In the genomic region with DNA sequence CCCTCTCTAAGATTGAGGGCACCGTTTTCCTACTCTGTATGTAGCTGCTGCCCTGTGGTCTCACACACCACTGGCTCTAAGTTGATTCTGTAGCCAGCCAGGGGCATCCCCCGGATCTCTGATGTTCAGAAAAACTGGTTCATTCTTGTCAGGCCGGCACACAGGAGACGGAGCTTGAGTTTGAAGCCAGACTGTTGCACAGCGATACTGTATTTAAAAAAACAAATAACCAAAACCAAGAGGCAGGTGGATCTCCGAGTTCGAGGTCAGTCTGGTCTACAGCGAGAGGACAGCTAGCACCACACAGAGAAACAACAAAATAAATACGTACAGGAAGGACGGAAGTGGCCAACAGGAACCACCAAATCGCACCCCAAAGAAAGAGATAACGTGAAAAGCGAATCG, we compare ENCODE assay signal across 8 mouse cellular contexts. TPM values are rescaled to one million over a fixed set of nuclear protein-coding genes. Genes with fewer than 3 reads are reported as not detected.
DNase-seq lines count a peak whose midpoint lies in the region; ATAC-seq and TF ChIP-seq lines count a peak whose summit lies in the region.

No protein-coding gene starts in this region.

- intact Hi-C loops in heart, postnatal 10 days (cut with DNase I), result loop anchor here (1.0 to 5.0 kb wide), 3 partner anchors 22 to 228 kb away; a partner anchor contains a TSS

- in situ Hi-C loops in CH12.LX (cut with MboI; ENCODE audit: low pct_ligation_motif_present, low pct_unique_long_range_greater_than_20kb, low sequenced_read_pairs), result no loop called here

- peak overlapping the region; percentile 94 for H3K27ac ChIP-seq in heart, embryonic 11.5 days (ENCODE audit: low read depth, low read length)
- peak overlapping the region; percentile 27; the same call in 1 of the 2 replicates for H3K27ac ChIP-seq in CH12.LX (ENCODE audit: insufficient read depth, low read depth)
- peak overlapping the region; percentile 86 for H3K27ac ChIP-seq in embryonic facial prominence, embryonic 14.5 days (replicated peaks; ENCODE audit: low read depth, low read length)
- H3K27ac ChIP-seq in kidney, postnatal 0 days, result peak overlapping the region; percentile 91
- peak overlapping the region; percentile 94 for H3K27ac ChIP-seq in midbrain, embryonic 16.5 days (ENCODE audit: low read length)

- 1% methylated on average over 14 of the region's 14 CpGs for WGBS in heart, embryonic 11.5 days (ENCODE audit: insufficient replicate concordance)
- 2% methylated on average over 14 of the region's 14 CpGs for WGBS in embryonic facial prominence, embryonic 14.5 days
- under 1% methylated on average over 14 of the region's 14 CpGs for WGBS in kidney, postnatal 0 days
- under 1% methylated on average over 14 of the region's 14 CpGs for WGBS in midbrain, embryonic 16.5 days

- H3K36me3 ChIP-seq in heart, embryonic 11.5 days (ENCODE audit: control insufficient read depth, insufficient read depth, low read length), result no peaks in the 10 kb centered on the region
- H3K36me3 ChIP-seq in CH12.LX (replicated peaks in 1 of 2; ENCODE audit: control insufficient read depth in 1 of 2, insufficient read depth in 1 of 2, low read length in 1 of 2), result peaks cover 0 to 29% of the 10 kb centered on the region in 2 experiments
- peaks cover 20% of the 10 kb centered on the region; the same call in 1 of the 2 replicates for H3K36me3 ChIP-seq in embryonic facial prominence, embryonic 14.5 days (ENCODE audit: control insufficient read depth, insufficient read depth, low read length)
- H3K36me3 ChIP-seq in kidney, postnatal 0 days (ENCODE audit: insufficient read depth, low read length), result 0 out of 2 replicates have a peak, but pooled peaks cover 6% of the 10 kb centered on the region
- no peaks in the 10 kb centered on the region for H3K36me3 ChIP-seq in midbrain, embryonic 16.5 days (ENCODE audit: control insufficient read depth, insufficient read depth, low read length)

- H3K4me2 ChIP-seq in heart, embryonic 11.5 days, result peak overlapping the region; percentile 78
- peak overlapping the region; percentile 69 for H3K4me2 ChIP-seq in CH12.LX (ENCODE audit: insufficient read depth, low read depth, poor library complexity, severe bottlenecking)
- peak overlapping the region; percentile 80 for H3K4me2 ChIP-seq in embryonic facial prominence, embryonic 14.5 days (ENCODE audit: low read depth, low read length)
- peak overlapping the region; percentile 80 for H3K4me2 ChIP-seq in kidney, postnatal 0 days (ENCODE audit: low read length)
- H3K4me2 ChIP-seq in midbrain, embryonic 16.5 days (ENCODE audit: low read length), result peak overlapping the region; percentile 78

- no peak for DNase-seq in heart, postnatal 10 days
- DNase-seq in CH12.LX (ENCODE audit: extremely low read depth), result peak; percentile 73
- DNase-seq in embryonic facial prominence, embryonic 14.5 days (ENCODE audit: low spot score), result no peak
- DNase-seq in kidney, postnatal 0 days (ENCODE audit: low spot score), result no peak
- no peak for DNase-seq in T-cell, adult 2 months (ENCODE audit: low spot score)
- no peak for DNase-seq in right cerebral cortex, postnatal 14 days

- H3K4me1 ChIP-seq in heart, embryonic 11.5 days (ENCODE audit: control insufficient read depth, insufficient read depth, low read length), result peaks cover 18% of the 10 kb centered on the region
- H3K4me1 ChIP-seq in CH12.LX (ENCODE audit: control insufficient read depth in 1 of 2, insufficient read depth in 2 of 2), result peaks cover 7 to 26% of the 10 kb centered on the region in 2 experiments
- peaks cover 8% of the 10 kb centered on the region for H3K4me1 ChIP-seq in embryonic facial prominence, embryonic 14.5 days (ENCODE audit: control insufficient read depth, insufficient read depth, low read length)
- H3K4me1 ChIP-seq in kidney, postnatal 0 days (replicated peaks; ENCODE audit: insufficient read depth, low read length), result peaks cover 9% of the 10 kb centered on the region
- H3K4me1 ChIP-seq in midbrain, embryonic 16.5 days (ENCODE audit: control insufficient read depth, insufficient read depth, low read length), result peaks cover 21% of the 10 kb centered on the region

- peak; percentile 26; the same call in 1 of the 2 replicates for ATAC-seq in heart, embryonic 11.5 days (replicated peaks; ENCODE audit: insufficient number of reproducible peaks, low FRiP score, low TSS enrichment)
- peak; percentile 26; the same call in 1 of the 2 replicates for ATAC-seq in embryonic facial prominence, embryonic 14.5 days (ENCODE audit: low read depth)
- ATAC-seq in kidney, postnatal 0 days (replicated peaks; ENCODE audit: low FRiP score, low read depth), result peak; percentile 49
- peak; percentile 50 for ATAC-seq in midbrain, embryonic 16.5 days

- H3K79me2 ChIP-seq in CH12.LX (replicated peaks; ENCODE audit: control insufficient read depth, extremely low read depth, insufficient read depth, poor library complexity, severe bottlenecking), result peaks cover 11% of the 10 kb centered on the region

- no peak for TF ChIP-seq RAD21 in CH12.LX (IDR thresholded peaks at IDR 0.05; ENCODE audit: low read depth, low read length)

- TF ChIP-seq CTCF in CH12.LX (conservative IDR thresholded peaks at IDR 0.05 in 1 of 2, IDR thresholded peaks at IDR 0.05 in 1 of 2; ENCODE audit: low read depth in 2 of 2, low read length in 2 of 2), result no peak
- no peak for TF ChIP-seq CTCF in kidney, postnatal 0 days (IDR thresholded peaks at IDR 0.05; ENCODE audit: low read depth)

- H3K27me3 ChIP-seq in heart, embryonic 11.5 days (ENCODE audit: control insufficient read depth, insufficient read depth, low read length), result no peaks in the 10 kb centered on the region
- H3K27me3 ChIP-seq in CH12.LX (replicated peaks), result no peaks in the 10 kb centered on the region
- H3K27me3 ChIP-seq in embryonic facial prominence, embryonic 14.5 days (replicated peaks; ENCODE audit: control insufficient read depth, insufficient read depth, low read length), result no peaks in the 10 kb centered on the region
- no peaks in the 10 kb centered on the region for H3K27me3 ChIP-seq in kidney, postnatal 0 days (ENCODE audit: insufficient read depth, low read length)
- H3K27me3 ChIP-seq in midbrain, embryonic 16.5 days (ENCODE audit: control insufficient read depth, insufficient read depth, low read depth, low read length), result no peaks in the 10 kb centered on the region

- peak overlapping the region; percentile 99 for H3K9ac ChIP-seq in heart, embryonic 11.5 days (ENCODE audit: low read depth, low read length)
- H3K9ac ChIP-seq in CH12.LX (ENCODE audit: insufficient read depth, low read depth), result peak overlapping the region; percentile 69
- peak overlapping the region; percentile 93 for H3K9ac ChIP-seq in embryonic facial prominence, embryonic 14.5 days (ENCODE audit: low read depth, low read length)
- H3K9ac ChIP-seq in kidney, postnatal 0 days (ENCODE audit: low read depth, low read length), result peak overlapping the region; percentile 96
- peak overlapping the region; percentile 95 for H3K9ac ChIP-seq in midbrain, embryonic 16.5 days (ENCODE audit: low read depth, low read length)

- dilution Hi-C loops in CH12.LX (cut with MboI; ENCODE audit: extremely low pct_ligation_motif_present, extremely low pct_unique_long_range_greater_than_20kb, low sequenced_read_pairs), result no loop called here

- TF ChIP-seq EP300 in CH12.LX (IDR thresholded peaks at IDR 0.05; ENCODE audit: low read length), result no peak

- H3K4me3 ChIP-seq in heart, embryonic 11.5 days (ENCODE audit: low read depth, low read length), result peak overlapping the region; percentile 93
- peak overlapping the region; percentile 58 to 98 (median 76) for H3K4me3 ChIP-seq in CH12.LX (replicated peaks in 1 of 3; ENCODE audit: low read depth in 2 of 3, low read length in 2 of 3, poor library complexity in 1 of 3)
- H3K4me3 ChIP-seq in embryonic facial prominence, embryonic 14.5 days (ENCODE audit: low read depth, low read length), result peak overlapping the region; percentile 92
- peak overlapping the region; percentile 96 for H3K4me3 ChIP-seq in kidney, postnatal 0 days (replicated peaks; ENCODE audit: low read depth, low read length)
- peak overlapping the region; percentile 87 for H3K4me3 ChIP-seq in midbrain, embryonic 16.5 days (ENCODE audit: low read depth, low read length)

- TF ChIP-seq POLR2A in CH12.LX (IDR thresholded peaks at IDR 0.05; ENCODE audit: low read depth, low read length), result no peak

- no peaks in the 10 kb centered on the region for H3K9me3 ChIP-seq in heart, embryonic 11.5 days (replicated peaks; ENCODE audit: control insufficient read depth, low read length)
- no peaks in the 10 kb centered on the region for H3K9me3 ChIP-seq in CH12.LX (replicated peaks; ENCODE audit: low read length)
- no peaks in the 10 kb centered on the region for H3K9me3 ChIP-seq in embryonic facial prominence, embryonic 14.5 days (ENCODE audit: control insufficient read depth, low read length)
- H3K9me3 ChIP-seq in kidney, postnatal 0 days (replicated peaks; ENCODE audit: low read length), result no peaks in the 10 kb centered on the region
- H3K9me3 ChIP-seq in midbrain, embryonic 16.5 days (replicated peaks; ENCODE audit: control insufficient read depth, low read length, poor library complexity, severe bottlenecking), result no peaks in the 10 kb centered on the region

RNA-seq across cellular contexts. Expression of a gene that starts 2.1 kb away (rescaled TPM):
- 48.7 and 49.4 TPM in 2 replicates for polyA plus RNA-seq in heart, embryonic 11.5 days (2014; fragmentation: Nextera tagmentation; extraction: Ambion mirVana)
- total RNA-seq in heart, postnatal 10 days (2021), result 10 to 100 TPM; 72.8 to 80.3 TPM
- total RNA-seq in CH12.LX (2012; rRNA removed) (32.8 and 35.2 TPM in 2 replicates), CH12.LX (2014; rRNA removed) (20.8 and 21.2 TPM in 2 replicates)
- 26.1 and 35.8 TPM in 2 replicates for polyA plus RNA-seq in CH12.LX (2012; ENCODE audit: insufficient read length, low read depth)
- polyA plus RNA-seq in embryonic facial prominence, embryonic 14.5 days (2014; fragmentation: Nextera tagmentation; extraction: Ambion mirVana), result 36.5 and 41.2 TPM in 2 replicates
- 49.6 and 54.0 TPM in 2 replicates for polyA plus RNA-seq in kidney, postnatal 0 days (2015; fragmentation: Nextera tagmentation; extraction: Ambion mirVana)
- polyA plus RNA-seq in midbrain, embryonic 16.5 days (2015; fragmentation: Nextera tagmentation; extraction: Ambion mirVana), result 47.4 and 48.2 TPM in 2 replicates

RNA-seq across cellular contexts. Expression of a gene that starts 22.7 kb away (rescaled TPM):
- polyA plus RNA-seq in heart, embryonic 11.5 days (2014; fragmentation: Nextera tagmentation; extraction: Ambion mirVana), result 49.5 and 51.3 TPM in 2 replicates
- total RNA-seq in heart, postnatal 10 days (2021), result 10 to 100 TPM; 83.6 to 84.5 TPM
- total RNA-seq in CH12.LX (2012; rRNA removed) (51.1 and 60.7 TPM in 2 replicates), CH12.LX (2014; rRNA removed) (37.4 and 37.7 TPM in 2 replicates)
- 74.1 and 74.9 TPM in 2 replicates for polyA plus RNA-seq in CH12.LX (2012; ENCODE audit: insufficient read length, low read depth)
- polyA plus RNA-seq in embryonic facial prominence, embryonic 14.5 days (2014; fragmentation: Nextera tagmentation; extraction: Ambion mirVana), result 53.5 and 55.0 TPM in 2 replicates
- 44.2 and 57.9 TPM in 2 replicates for polyA plus RNA-seq in kidney, postnatal 0 days (2015; fragmentation: Nextera tagmentation; extraction: Ambion mirVana)
- polyA plus RNA-seq in midbrain, embryonic 16.5 days (2015; fragmentation: Nextera tagmentation; extraction: Ambion mirVana), result 23.2 and 25.8 TPM in 2 replicates

RNA-seq across cellular contexts. Expression of a gene that starts 37.3 kb away (rescaled TPM):
- 1,217 and 1,331 TPM in 2 replicates for polyA plus RNA-seq in heart, embryonic 11.5 days (2014; fragmentation: Nextera tagmentation; extraction: Ambion mirVana)
- 100 to 1,000 TPM; 536 to 545 TPM for total RNA-seq in heart, postnatal 10 days (2021)
- total RNA-seq in CH12.LX (2012; rRNA removed), result 3,361 and 3,721 TPM in 2 replicates
- total RNA-seq in CH12.LX (2014; rRNA removed), result 2,646 and 2,709 TPM in 2 replicates
- polyA plus RNA-seq in CH12.LX (2012; ENCODE audit: insufficient read length, low read depth), result 973 and 1,610 TPM in 2 replicates
- polyA plus RNA-seq in embryonic facial prominence, embryonic 14.5 days (2014; fragmentation: Nextera tagmentation; extraction: Ambion mirVana), result 1,761 and 1,789 TPM in 2 replicates
- 1,763 and 1,932 TPM in 2 replicates for polyA plus RNA-seq in kidney, postnatal 0 days (2015; fragmentation: Nextera tagmentation; extraction: Ambion mirVana)
- 639 and 669 TPM in 2 replicates for polyA plus RNA-seq in midbrain, embryonic 16.5 days (2015; fragmentation: Nextera tagmentation; extraction: Ambion mirVana)

RNA-seq across cellular contexts. Expression of a gene that starts 52.4 kb away (rescaled TPM):
- polyA plus RNA-seq in heart, embryonic 11.5 days (2014; fragmentation: Nextera tagmentation; extraction: Ambion mirVana), result 0.27 and 0.31 TPM in 2 replicates
- total RNA-seq in heart, postnatal 10 days (2021), result 1 to 10 TPM in 1 of 2 experiments, under 1 TPM in 1; 0.64 to 1.3 TPM
- total RNA-seq in CH12.LX (2012; rRNA removed) (0.08 TPM in 1 of 2 replicates, not detected in the other), CH12.LX (2014; rRNA removed) (not detected in 2 replicates)
- not detected in 2 replicates for polyA plus RNA-seq in CH12.LX (2012; ENCODE audit: insufficient read length, low read depth)
- polyA plus RNA-seq in embryonic facial prominence, embryonic 14.5 days (2014; fragmentation: Nextera tagmentation; extraction: Ambion mirVana), result 1.4 and 2.0 TPM in 2 replicates
- 2.3 and 3.3 TPM in 2 replicates for polyA plus RNA-seq in kidney, postnatal 0 days (2015; fragmentation: Nextera tagmentation; extraction: Ambion mirVana)
- 10.1 and 17.1 TPM in 2 replicates for polyA plus RNA-seq in midbrain, embryonic 16.5 days (2015; fragmentation: Nextera tagmentation; extraction: Ambion mirVana)

Comparison
In these comparisons a context has a peak if more than half of its experiments do, and no peak if none do; other contexts are left out.
1. H3K27ac ChIP-seq: peak in every context shown above with its lines; median percentile 94 in heart, embryonic 11.5 days; 94 in midbrain, embryonic 16.5 days; 91 in kidney, postnatal 0 days; 86 in embryonic facial prominence, embryonic 14.5 days; 27 in CH12.LX.